Mouse (Mus musculus): ENCODE results near the gene Adat2. TPM values are rescaled to one million over a fixed set of nuclear protein-coding genes. Genes with fewer than 3 reads are reported as not detected.

The Adat2 gene
- 1 to 10 TPM; 4.4 TPM for total RNA-seq (2023)

DNA sequence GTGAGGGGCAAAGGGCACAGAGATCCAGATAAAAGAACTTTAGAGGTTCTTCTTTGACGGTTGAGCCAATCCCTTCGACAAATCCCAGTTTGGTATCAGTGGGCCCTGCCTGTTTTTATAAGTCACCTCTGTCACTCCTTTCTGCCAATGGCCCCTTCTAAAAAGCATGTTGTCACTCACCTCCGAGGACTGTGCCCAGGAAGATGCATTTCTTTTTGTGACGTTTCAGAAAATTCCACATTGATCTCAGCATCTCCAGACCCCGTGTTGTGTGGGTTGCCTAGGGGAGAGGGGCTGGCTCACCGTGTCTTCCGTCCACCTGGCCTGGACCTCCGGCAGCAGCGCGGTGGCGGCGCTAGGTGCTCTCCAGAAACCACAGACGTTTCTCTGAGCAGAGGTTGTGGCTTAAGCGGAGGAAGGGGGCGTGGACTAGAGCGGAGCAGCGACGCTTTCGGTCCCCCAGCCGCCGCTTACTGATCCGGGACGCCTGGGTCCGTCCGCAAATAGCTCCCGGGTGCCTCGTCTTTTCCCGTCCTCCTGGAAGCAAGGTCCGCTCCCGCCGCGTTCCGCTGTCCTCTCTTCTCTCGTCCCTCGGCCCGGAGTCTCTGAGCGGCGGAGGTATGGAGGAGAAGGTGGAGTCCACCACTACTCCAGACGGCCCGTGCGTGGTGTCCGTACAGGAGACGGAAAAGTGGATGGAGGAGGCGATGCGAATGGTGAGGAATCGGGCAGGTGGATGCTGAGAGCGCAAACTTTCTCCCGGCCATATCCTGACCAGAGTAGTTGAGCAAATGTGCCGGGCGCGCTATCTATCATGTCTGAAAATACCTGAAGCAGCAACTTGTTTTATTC, at the start of gene Adat2, which contains the start of gene Pex3:
Gene Adat2, plus strand, starts transcription at position 249 of the 852 bp plus-strand sequence.
Gene Pex3, minus strand, starts transcription at position 497 of the 852 bp plus-strand sequence.

Other genes with a start within 250 kb of the Adat2 start
- 10 to 100 TPM; 40.7 to 41.7 TPM for gene Phactr2, start 78.5 kb upstream of the Adat2 start, total RNA-seq (2023)
- 10 to 100 TPM; 71.5 to 72.0 TPM for gene Fuca2, start 53.4 kb upstream of the Adat2 start, total RNA-seq (2023)
- 10 to 100 TPM; 14.3 to 14.5 TPM for gene Pex3, start 248 bp downstream of the Adat2 start, total RNA-seq (2023)